Mouse (Mus musculus) limb, embryonic 11.5 days (tissue): ENCODE measurements around the gene Usp53. TPM values are rescaled to one million over a fixed set of nuclear protein-coding genes. Genes with fewer than 3 reads are reported as not detected.
A peak's percentile ranks its signal among the peaks of the same experiment; 100 is the strongest.

ENCODE experiments used
- ATAC-seq: fragments of 200-750 bp; cut with Nextera tagmentation; 2 replicates; pipeline ENCODE4 v1.8.0; 2017; ENCODE audit warnings: low read depth; ENCODE audit not compliant: insufficient number of reproducible peaks, low FRiP score, low TSS enrichment
- DNase-seq: peaks from one replicate; pipeline ENCODE4 v3.0.0-alpha.2; 2015; ENCODE audit warnings: low spot score
- H3K27ac ChIP-seq: fragments of 300-500 bp; sonication (generic); replicated peaks from 2 replicates; pipeline ENCODE4 v1.5.1; 2014; ENCODE audit warnings: low read depth, mild to moderate bottlenecking, low read length
- H3K27me3 ChIP-seq: fragments of 300-500 bp; sonication (generic); 2 replicates; pipeline ENCODE4 v1.6.1; 2014; ENCODE audit warnings: mild to moderate bottlenecking, low read length, mixed read lengths; ENCODE audit not compliant: control insufficient read depth, insufficient read depth
- H3K36me3 ChIP-seq: fragments of 300-500 bp; sonication (generic); 2 replicates; pipeline ENCODE4 v1.6.1; 2014; ENCODE audit warnings: mild to moderate bottlenecking, low read length, moderate library complexity, mixed read lengths; ENCODE audit not compliant: control insufficient read depth, insufficient read depth
- H3K4me1 ChIP-seq: fragments of 300-500 bp; sonication (generic); 2 replicates; pipeline ENCODE4 v1.6.1; 2014; ENCODE audit warnings: low read length, mixed read lengths; ENCODE audit not compliant: control insufficient read depth, insufficient read depth
- H3K4me2 ChIP-seq: fragments of 300-500 bp; sonication (generic); 2 replicates; pipeline ENCODE4 v1.6.1; 2014; ENCODE audit warnings: low read depth, mild to moderate bottlenecking, moderate library complexity; ENCODE audit not compliant: severe bottlenecking
- H3K4me3 ChIP-seq: fragments of 300-500 bp; sonication (generic); 2 replicates; pipeline ENCODE4 v1.5.1; 2014; ENCODE audit warnings: low read depth, low read length
- H3K9ac ChIP-seq: fragments of 300-500 bp; sonication (generic); 2 replicates; pipeline ENCODE4 v1.6.1; 2014; ENCODE audit warnings: mild to moderate bottlenecking, low read length
- H3K9me3 ChIP-seq: fragments of 300-500 bp; sonication (generic); 2 replicates; pipeline ENCODE4 v1.6.1; 2016; ENCODE audit warnings: low read length; ENCODE audit not compliant: control insufficient read depth
- WGBS: fragments of 180-500 bp; shearing (Covaris S2); extraction: QIAGEN DNeasy Blood & Tissue Kit; methylation state at CpG from one replicate; pipeline ENCODE4 v1.1.7; 2014; 5-methylcytosine and 5-hydroxymethylcytosine counted together
- polyA plus RNA-seq: library from polyadenylated mRNA; unstranded; fragments of >200 nt; fragmentation: Nextera tagmentation; extraction: Ambion mirVana; gene quantifications from 2 replicates; pipeline ENCODE4 v1.2.1, GENCODE M21; 2014

Gene Usp53
- polyA plus RNA-seq, 1 experiment from 2014 or later = 5.7 TPM

DNA sequence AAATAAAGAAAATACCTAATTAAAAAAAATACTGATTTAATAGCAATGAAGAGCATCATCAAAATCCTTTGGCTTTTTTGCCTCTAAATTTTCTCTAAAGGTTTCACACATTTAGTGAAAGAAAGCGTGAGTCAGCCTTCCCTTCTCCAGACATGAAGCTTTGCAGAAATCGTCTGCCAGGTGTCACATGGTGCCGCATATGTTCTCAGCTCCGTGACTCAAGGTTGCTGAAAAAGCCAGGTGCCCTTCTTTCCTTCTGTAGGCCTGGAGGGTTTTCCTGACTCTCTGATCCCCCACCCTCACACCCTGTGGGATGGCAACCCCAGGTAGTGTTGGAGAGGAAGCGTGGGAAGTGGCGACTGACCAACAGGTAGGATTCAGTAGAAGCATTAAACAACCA lies 54.6 kb downstream of the Usp53 start:
- Histone ChIP-seq H3K27ac (no peak overlapping the region), H3K9me3 (no peaks in the 10 kb centered on the region), H3K27me3 (no peaks in the 10 kb centered on the region), H3K36me3 (no peaks in the 10 kb centered on the region), H3K4me3 (no peak overlapping the region), H3K4me1 (no peaks in the 10 kb centered on the region), H3K4me2 (no peak overlapping the region), H3K9ac (no peak overlapping the region)
- ATAC-seq = no peak
- WGBS = 85% methylated on average over 6 of the region's 6 CpGs
- no peak for DNase-seq

DNA sequence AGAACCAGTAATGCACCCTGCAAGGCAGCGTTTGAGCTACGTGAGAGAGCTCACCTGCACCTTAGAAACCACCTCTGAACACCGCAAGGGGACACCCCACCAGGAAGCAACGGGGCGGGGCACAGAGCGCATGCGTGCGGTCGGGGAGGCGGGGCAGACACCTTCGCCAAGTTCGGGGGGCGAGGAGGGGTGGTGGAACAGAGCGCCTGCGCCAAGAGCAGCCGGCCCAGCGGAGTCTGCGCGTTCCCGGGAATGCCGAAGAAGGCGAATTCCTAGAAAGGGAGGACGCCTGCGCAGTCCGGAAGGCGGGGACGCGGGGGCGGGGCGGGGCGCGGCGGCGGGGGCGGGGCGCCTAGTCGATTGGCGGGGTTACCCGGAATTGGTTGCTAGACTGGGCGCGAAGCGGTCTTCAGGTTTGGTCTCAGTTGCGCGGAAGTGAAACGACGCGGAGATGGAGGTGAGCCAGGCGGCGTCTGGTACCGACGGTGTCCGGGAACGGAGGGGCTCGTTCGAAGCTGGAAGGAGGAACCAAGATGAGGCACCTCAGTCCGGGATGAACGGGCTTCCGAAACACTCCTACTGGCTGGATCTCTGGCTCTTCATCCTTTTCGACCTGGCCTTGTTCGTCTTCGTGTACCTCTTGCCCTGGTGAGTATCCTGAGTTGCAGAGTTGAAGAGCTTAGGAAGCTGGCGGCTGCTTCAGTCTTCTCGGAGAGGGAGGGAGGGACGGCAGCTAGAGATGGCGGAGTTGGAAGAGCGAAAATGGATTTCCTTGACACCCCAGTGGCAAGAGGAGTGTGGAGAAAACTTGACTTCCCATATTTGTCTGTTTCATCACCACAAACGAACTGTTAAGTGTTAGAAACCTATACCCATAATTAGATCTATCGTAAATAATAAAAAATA lies 60.0 kb downstream of the Usp53 start, which contains the start of gene 1810037I17Rik:
Gene 1810037I17Rik (plus strand): TSS at position 195 of the 906 bp plus-strand sequence.
- peak within 1 kb of the TSS; percentile 48 for H3K4me2 ChIP-seq
- under 1% methylated on average over 66 of the region's 68 CpGs for WGBS
- H3K36me3 ChIP-seq = no peaks in the 10 kb centered on the region
- ATAC-seq = peak; percentile 96
- no peaks in the 10 kb centered on the region for H3K4me1 ChIP-seq
- no peaks in the 10 kb centered on the region for H3K27me3 ChIP-seq
- peak within 1 kb of the TSS; percentile 68 for H3K9ac ChIP-seq
- peak; percentile 97 for DNase-seq
- H3K27ac ChIP-seq = 0 out of 2 replicates have a peak within 1 kb of the TSS, but pooled peaks have one; percentile 45
- H3K4me3 ChIP-seq = peak within 1 kb of the TSS; percentile 58
- no peaks in the 10 kb centered on the region for H3K9me3 ChIP-seq

DNA sequence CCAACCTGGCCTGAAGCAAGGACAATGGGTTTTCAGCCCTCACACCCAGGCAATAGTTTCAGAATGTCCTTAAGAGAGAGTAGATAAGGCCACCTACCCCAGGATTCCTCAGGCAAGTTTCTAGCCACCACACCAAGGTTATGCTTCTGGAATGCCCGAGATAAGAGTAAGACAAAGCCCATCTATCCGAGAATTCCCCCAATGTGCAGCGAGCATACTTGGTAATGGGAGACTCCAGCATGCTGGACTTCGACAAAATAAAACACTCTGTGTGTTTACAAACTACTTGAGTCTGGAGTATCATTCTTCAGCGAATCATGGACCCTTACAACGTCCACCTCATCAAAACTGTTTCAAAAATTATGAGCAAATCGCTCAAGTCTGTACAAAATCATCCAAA lies 61.2 kb downstream of the Usp53 start:
- H3K4me2 ChIP-seq = peak overlapping the region; percentile 44; the same call in 1 of the 2 replicates
- 71% methylated on average over 7 of the region's 7 CpGs for WGBS

DNA sequence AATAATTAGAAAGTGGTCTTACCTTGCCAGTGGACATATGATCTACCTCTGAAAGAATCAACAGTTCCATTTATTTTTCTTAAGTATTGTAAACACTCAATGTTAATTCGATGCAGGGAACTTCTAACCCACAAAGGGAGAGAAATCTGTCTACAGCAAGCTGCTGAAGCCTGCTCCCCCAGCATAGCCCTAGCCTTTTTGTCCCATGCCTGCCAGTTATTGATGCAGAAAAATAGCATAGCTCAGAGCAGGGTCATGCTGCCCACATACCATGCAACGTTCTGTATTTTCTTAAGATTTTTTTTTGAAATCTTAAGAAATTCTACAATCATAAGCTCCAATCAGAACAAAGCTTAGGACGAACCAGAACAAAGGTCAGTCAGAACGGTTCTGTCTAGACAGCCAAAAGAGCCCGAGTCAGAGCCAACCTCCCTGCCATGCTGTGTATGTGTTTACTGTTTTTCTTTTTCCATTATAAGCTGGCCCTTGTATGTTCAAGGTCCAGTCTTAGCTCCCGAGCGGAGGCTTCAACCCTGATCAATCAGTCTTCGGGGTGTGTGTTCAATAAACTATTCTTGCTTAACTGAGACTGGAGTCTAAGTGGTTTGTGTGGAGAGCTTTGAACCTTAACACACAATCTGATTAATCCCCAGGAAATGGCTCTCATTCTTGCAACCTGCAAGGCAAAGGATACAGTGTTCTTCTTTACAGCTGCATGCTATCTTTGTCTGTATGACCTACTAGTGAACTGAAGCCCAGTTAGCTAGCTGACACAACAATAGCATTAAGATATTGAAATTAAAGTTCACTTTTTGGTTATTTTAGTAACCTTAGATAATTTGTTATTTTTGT lies 62.4 kb downstream of the Usp53 start:
- 88% methylated on average over 8 of the region's 8 CpGs for WGBS
- no peaks in the 10 kb centered on the region for H3K27me3 ChIP-seq
- H3K4me3 ChIP-seq = no peak overlapping the region
- H3K9me3 ChIP-seq = no peaks in the 10 kb centered on the region
- no peak overlapping the region for H3K4me2 ChIP-seq
- H3K9ac ChIP-seq = no peak overlapping the region
- no peak overlapping the region for H3K27ac ChIP-seq
- DNase-seq (no peak), ATAC-seq (no peak)
- no peaks in the 10 kb centered on the region for H3K36me3 ChIP-seq
- H3K4me1 ChIP-seq = no peaks in the 10 kb centered on the region

More for the DNA sequence above, 61.2 kb downstream of the Usp53 start:
- ATAC-seq = no peak
- H3K27me3 ChIP-seq = no peaks in the 10 kb centered on the region
- no peaks in the 10 kb centered on the region for H3K4me1 ChIP-seq
- H3K4me3 ChIP-seq = no peak overlapping the region
- no peak overlapping the region for H3K27ac ChIP-seq
- H3K9ac ChIP-seq = no peak overlapping the region
- H3K9me3 ChIP-seq = no peaks in the 10 kb centered on the region
- no peaks in the 10 kb centered on the region for H3K36me3 ChIP-seq
- DNase-seq = no peak

DNA sequence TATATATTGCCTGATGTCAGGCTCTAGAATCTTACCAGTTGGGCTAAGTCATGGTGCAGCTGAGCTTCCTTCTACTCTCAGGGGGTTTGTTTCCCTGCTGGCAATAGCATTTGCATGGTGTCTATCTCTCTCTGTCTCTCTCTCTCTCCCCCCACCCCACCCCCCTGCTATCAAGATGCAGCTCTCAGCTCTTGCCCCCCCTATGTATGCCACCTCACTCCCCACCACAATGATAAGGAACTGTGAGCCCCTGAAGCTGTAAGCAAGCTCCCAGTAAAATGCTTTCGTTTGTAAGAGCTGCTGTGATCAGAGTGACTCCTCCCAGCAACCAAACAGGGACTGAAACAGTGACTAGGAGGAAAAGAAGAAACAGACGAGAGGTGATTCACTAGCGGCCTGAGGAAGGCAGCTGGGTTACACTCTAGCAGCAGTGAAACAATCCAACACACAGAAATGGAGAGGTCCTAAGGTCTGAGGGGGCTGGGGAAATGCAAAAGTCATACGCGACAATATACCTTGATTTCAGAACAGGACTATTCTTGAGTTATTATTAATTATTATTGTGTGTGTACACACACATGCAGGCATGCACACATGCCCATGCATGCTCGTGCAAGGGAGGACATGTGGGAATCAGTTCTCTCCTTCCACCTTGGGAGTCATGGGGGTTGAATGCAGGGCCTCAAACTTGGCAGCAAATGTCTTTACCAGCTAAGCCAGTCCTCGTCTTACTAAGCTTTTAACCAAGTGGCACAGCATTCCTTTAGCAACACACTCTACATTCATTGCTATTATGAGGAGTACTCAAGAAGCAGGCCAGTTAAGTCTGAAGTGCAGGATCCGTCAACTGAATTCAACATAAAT lies 63.5 kb downstream of the Usp53 start:
- Histone ChIP-seq H3K4me1 (no peaks in the 10 kb centered on the region), H3K36me3 (no peaks in the 10 kb centered on the region), H3K4me2 (no peak overlapping the region), H3K9me3 (no peaks in the 10 kb centered on the region), H3K27ac (no peak overlapping the region), H3K4me3 (no peak overlapping the region), H3K9ac (no peak overlapping the region), H3K27me3 (no peaks in the 10 kb centered on the region)
- no peak for ATAC-seq
- no peak for DNase-seq
- WGBS = 64% methylated on average over 8 of the region's 8 CpGs

DNA sequence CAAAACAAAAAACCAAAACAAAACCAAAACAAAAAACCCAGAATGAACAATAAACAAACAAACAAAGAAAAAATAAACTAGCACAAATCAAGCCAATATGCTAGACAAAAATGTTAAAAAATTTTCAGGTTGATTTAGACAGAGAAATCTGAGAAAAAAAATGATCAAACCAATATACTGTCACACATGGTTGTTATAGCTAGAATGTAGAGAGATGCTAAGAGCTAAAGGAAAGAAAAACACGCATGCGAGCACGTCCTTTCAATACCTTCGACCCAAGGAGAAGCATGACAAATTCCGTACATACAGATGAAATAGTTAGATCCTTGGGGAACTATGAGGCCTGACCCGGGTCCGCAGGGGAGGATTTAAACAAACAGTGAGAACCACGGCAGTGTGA lies 65.0 kb downstream of the Usp53 start, which contains the start of gene Gm10959:
Gene Gm10959 (minus strand): TSS at position 101 of the 400 bp plus-strand sequence.
- no peak within 1 kb of the TSS for H3K4me3 ChIP-seq
- no peak within 1 kb of the TSS for H3K4me2 ChIP-seq
- DNase-seq = no peak
- no peak for ATAC-seq
- no peak within 1 kb of the TSS for H3K9ac ChIP-seq
- H3K36me3 ChIP-seq = no peaks in the 10 kb centered on the region
- no peaks in the 10 kb centered on the region for H3K4me1 ChIP-seq
- H3K27ac ChIP-seq = no peak within 1 kb of the TSS
- WGBS = 87% methylated on average over 8 of the region's 8 CpGs
- no peaks in the 10 kb centered on the region for H3K27me3 ChIP-seq
- no peaks in the 10 kb centered on the region for H3K9me3 ChIP-seq

DNA sequence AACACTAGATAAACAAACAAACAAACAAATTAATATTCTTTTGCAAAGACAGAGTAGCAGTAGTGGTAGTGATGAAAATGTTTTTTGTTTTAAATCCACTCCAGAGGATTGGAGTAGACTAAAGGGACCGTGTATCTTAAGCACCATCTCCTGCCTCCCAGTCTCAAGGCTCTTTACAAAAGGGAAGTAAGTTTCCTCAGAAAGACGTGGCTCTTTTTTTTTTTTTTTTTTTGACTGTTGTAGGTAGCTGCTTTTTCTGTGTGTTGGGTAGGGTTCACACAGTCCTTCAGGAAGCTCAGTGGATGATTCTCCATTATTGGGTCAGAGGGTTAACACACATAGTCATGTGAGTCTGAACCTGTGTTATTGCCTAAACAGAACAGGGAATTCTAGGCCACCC lies 65.6 kb downstream of the Usp53 start:
- no peak overlapping the region for H3K4me3 ChIP-seq
- H3K9ac ChIP-seq = no peak overlapping the region
- no peaks in the 10 kb centered on the region for H3K36me3 ChIP-seq
- no peaks in the 10 kb centered on the region for H3K9me3 ChIP-seq
- H3K4me1 ChIP-seq = no peaks in the 10 kb centered on the region
- ATAC-seq (no peak), DNase-seq (no peak)
- H3K27ac ChIP-seq = no peak overlapping the region
- 82% methylated on average over 2 of the region's 2 CpGs for WGBS
- H3K27me3 ChIP-seq = no peaks in the 10 kb centered on the region
- no peak overlapping the region for H3K4me2 ChIP-seq
